Mouse (Mus musculus): ENCODE measurements at regions not wholly inside any gene's neighbourhood (a gene's known extent, or its start where the extent isn't known, plus 50 kb on each side); places are given as distances from the start of the nearest gene placed in this dataset.
"Not testable (repeated sequence)": the region's sequence is repeated elsewhere in the genome, so short reads cannot be mapped to it uniquely, and the experiment has no call there.

GRCm38 (mm10) chr6:149246166-149246701, 57.7 kb upstream of the Amn1 start:
- DNase-seq (ENCODE audit: low read depth in 3 of 3, low spot score in 3 of 3) (no peak), ATAC-seq (ENCODE audit: insufficient read depth) (no peak)
- TF ChIP-seq CTCF (IDR thresholded peaks at IDR 0.05; ENCODE audit: low read depth) (no peak), EP300 (IDR thresholded peaks at IDR 0.05; ENCODE audit: low read depth) (no peak)
- no peak overlapping the region for H3K27ac ChIP-seq
- no peak overlapping the region for H3K4me2 ChIP-seq (ENCODE audit: low read depth)
- H3K4me3 ChIP-seq (ENCODE audit: insufficient read depth in 1 of 2, low read depth in 2 of 2, low read length in 2 of 2), result no peak overlapping the region
- no peaks in the 10 kb centered on the region for H3K36me3 ChIP-seq (replicated peaks; ENCODE audit: control insufficient read depth, insufficient read depth, low read depth)
- peaks cover 8% of the 10 kb centered on the region for H3K9me3 ChIP-seq (ENCODE audit: control insufficient read depth, low read length)
- H3K27me3 ChIP-seq (ENCODE audit: control insufficient read depth, insufficient read depth, low read length), result no peaks in the 10 kb centered on the region
- no peak overlapping the region for H3K9ac ChIP-seq (replicated peaks)
- 85% methylated on average over 7 of the region's 7 CpGs for WGBS (ENCODE audit: insufficient replicate concordance)
- H3K4me1 ChIP-seq (replicated peaks; ENCODE audit: control insufficient read depth in 2 of 2, insufficient read depth in 2 of 2, low read length in 1 of 2), result no peaks in the 10 kb centered on the region

DNA sequence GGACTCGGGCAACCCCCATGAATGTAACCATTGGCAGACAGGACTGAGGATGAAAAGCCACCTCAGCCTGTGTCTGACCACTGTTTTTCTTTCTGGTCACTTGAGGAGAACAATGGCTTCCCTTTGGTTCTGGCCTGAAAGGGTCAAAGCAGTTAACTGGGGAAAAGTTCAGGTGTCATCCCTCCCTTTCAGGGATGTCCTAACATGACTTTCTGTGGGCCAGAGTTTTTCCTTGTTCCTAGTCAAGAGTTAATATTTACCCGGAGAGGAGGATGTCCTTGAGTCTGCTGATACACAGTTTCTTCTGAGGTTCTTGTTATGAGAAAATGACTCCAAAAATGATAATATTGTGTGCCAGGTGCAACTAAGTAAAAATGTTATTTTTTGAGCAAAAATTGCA, 57.2 kb upstream of the Amn1 start:
- WGBS (ENCODE audit: insufficient replicate concordance), result 70% methylated on average over 2 of the region's 2 CpGs
- ATAC-seq (ENCODE audit: insufficient read depth); H3K4me3 ChIP-seq (ENCODE audit: insufficient read depth in 1 of 2, low read depth in 2 of 2, low read length in 2 of 2); H3K27ac ChIP-seq; H3K9ac ChIP-seq (replicated peaks); H3K4me1 ChIP-seq (replicated peaks; ENCODE audit: control insufficient read depth in 2 of 2, insufficient read depth in 2 of 2, low read length in 1 of 2); DNase-seq (ENCODE audit: low read depth in 3 of 3, low spot score in 3 of 3); H3K36me3 ChIP-seq (replicated peaks; ENCODE audit: control insufficient read depth, insufficient read depth, low read depth); H3K27me3 ChIP-seq (ENCODE audit: control insufficient read depth, insufficient read depth, low read length); H3K9me3 ChIP-seq (ENCODE audit: control insufficient read depth, low read length); H3K4me2 ChIP-seq (ENCODE audit: low read depth): not testable (repeated sequence)

DNA sequence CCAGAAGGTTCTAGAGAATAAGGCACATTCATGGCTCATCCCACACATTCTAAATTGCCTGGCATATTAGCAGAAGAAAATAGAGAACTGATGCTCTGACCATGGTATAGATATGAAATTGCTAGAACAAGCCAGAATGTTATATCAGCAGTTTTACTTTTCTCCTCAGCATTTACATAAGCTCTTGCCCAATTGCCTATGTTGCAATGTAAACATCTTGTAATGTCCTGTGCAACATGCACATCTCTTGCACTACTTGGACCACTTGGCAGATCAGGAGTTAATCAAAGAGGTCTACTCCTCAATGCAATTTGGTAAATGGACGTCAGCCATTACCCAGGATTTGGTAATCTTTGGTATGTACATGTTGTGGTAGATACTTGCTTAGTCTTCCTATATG, 55.6 kb upstream of the Amn1 start:
- DNase-seq (ENCODE audit: low read depth in 3 of 3, low spot score in 3 of 3) (no peak), ATAC-seq (ENCODE audit: insufficient read depth) (no peak)
- no peak overlapping the region for H3K27ac ChIP-seq
- TF ChIP-seq CTCF (IDR thresholded peaks at IDR 0.05; ENCODE audit: low read depth) (no peak), EP300 (IDR thresholded peaks at IDR 0.05; ENCODE audit: low read depth) (no peak)
- no peaks in the 10 kb centered on the region for H3K4me1 ChIP-seq (replicated peaks; ENCODE audit: control insufficient read depth in 2 of 2, insufficient read depth in 2 of 2, low read length in 1 of 2)
- no peaks in the 10 kb centered on the region for H3K27me3 ChIP-seq (ENCODE audit: control insufficient read depth, insufficient read depth, low read length)
- no peak overlapping the region for H3K4me3 ChIP-seq (ENCODE audit: insufficient read depth in 1 of 2, low read depth in 2 of 2, low read length in 2 of 2)
- no peaks in the 10 kb centered on the region for H3K36me3 ChIP-seq (replicated peaks; ENCODE audit: control insufficient read depth, insufficient read depth, low read depth)
- H3K9ac ChIP-seq (replicated peaks), result no peak overlapping the region
- H3K4me2 ChIP-seq (ENCODE audit: low read depth), result no peak overlapping the region
- peaks cover 8% of the 10 kb centered on the region for H3K9me3 ChIP-seq (ENCODE audit: control insufficient read depth, low read length)
- 56% methylated on average over 1 of the region's 1 CpGs for WGBS (ENCODE audit: insufficient replicate concordance)

DNA sequence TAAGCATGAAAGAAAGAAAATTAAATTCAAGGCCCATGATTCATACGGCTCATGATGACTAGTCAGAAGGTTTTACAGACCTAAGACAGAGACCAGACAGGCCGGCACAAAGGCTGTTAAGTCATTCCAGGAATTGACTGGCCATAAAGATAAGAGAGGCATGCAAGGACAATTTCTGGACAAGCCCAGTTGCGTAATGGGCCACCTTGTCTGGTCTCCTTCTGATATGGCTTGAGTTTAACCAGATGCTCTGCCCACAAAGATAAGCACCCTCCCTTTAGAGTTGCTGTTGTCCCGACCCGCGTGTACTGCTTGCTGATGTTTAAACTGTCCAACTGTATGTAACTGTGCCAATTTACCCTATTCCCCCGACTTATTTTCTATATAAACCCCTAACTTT, 54.9 kb upstream of the Amn1 start:
- no peak overlapping the region for H3K27ac ChIP-seq

DNA sequence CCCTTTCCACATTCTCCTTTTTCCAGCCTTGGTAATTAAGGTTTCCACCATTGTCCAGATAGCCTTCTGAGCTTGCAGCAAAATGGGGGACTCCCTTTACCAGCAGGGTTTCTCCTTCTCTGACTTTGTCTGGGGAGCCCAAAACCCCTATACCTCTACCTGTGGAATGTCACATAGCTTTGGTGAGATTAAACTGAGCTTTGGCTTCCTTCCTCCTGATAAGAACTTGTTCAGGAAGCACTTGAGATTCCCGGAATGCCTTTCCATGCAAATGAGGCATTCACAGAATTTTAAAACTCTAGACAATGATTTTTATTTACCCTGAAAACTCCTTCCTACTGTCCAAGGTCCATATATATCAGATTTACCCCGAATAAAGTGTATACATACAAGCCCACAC, 49.8 kb upstream of the Amn1 start:
- no peak overlapping the region for H3K4me3 ChIP-seq (ENCODE audit: insufficient read depth in 1 of 2, low read depth in 2 of 2, low read length in 2 of 2)
- H3K9me3 ChIP-seq (ENCODE audit: control insufficient read depth, low read length), result no peaks in the 10 kb centered on the region; the same call in 1 of the 2 replicates
- H3K27ac ChIP-seq, result no peak overlapping the region
- no peak for DNase-seq (ENCODE audit: low read depth in 3 of 3, low spot score in 3 of 3)
- H3K9ac ChIP-seq (replicated peaks), result no peak overlapping the region
- no peaks in the 10 kb centered on the region for H3K27me3 ChIP-seq (ENCODE audit: control insufficient read depth, insufficient read depth, low read length)
- no peak overlapping the region for H3K4me2 ChIP-seq (ENCODE audit: low read depth)
- H3K4me1 ChIP-seq (replicated peaks; ENCODE audit: control insufficient read depth in 2 of 2, insufficient read depth in 2 of 2, low read length in 1 of 2), result peaks cover 3 to 6% of the 10 kb centered on the region in 2 experiments; a peak in 1 of 4 replicates
- WGBS (ENCODE audit: insufficient replicate concordance), result 51% methylated on average over 2 of the region's 2 CpGs
- TF ChIP-seq CTCF (IDR thresholded peaks at IDR 0.05; ENCODE audit: low read depth) (no peak), EP300 (IDR thresholded peaks at IDR 0.05; ENCODE audit: low read depth) (no peak)
- ATAC-seq (ENCODE audit: insufficient read depth), result no peak
- no peaks in the 10 kb centered on the region for H3K36me3 ChIP-seq (replicated peaks; ENCODE audit: control insufficient read depth, insufficient read depth, low read depth)

More for the DNA sequence above, 54.9 kb upstream of the Amn1 start:
- 54% methylated on average over 7 of the region's 7 CpGs for WGBS (ENCODE audit: insufficient replicate concordance)
- Histone ChIP-seq H3K36me3 (replicated peaks; ENCODE audit: control insufficient read depth, insufficient read depth, low read depth) (no peaks in the 10 kb centered on the region), H3K4me2 (ENCODE audit: low read depth) (no peak overlapping the region), H3K9me3 (ENCODE audit: control insufficient read depth, low read length) (peaks cover 8% of the 10 kb centered on the region), H3K27me3 (ENCODE audit: control insufficient read depth, insufficient read depth, low read length) (no peaks in the 10 kb centered on the region), H3K4me3 (ENCODE audit: insufficient read depth in 1 of 2, low read depth in 2 of 2, low read length in 2 of 2) (no peak overlapping the region), H3K4me1 (replicated peaks; ENCODE audit: control insufficient read depth in 2 of 2, insufficient read depth in 2 of 2, low read length in 1 of 2) (no peaks in the 10 kb centered on the region), H3K9ac (replicated peaks) (no peak overlapping the region)
- peak in 2 of 3 experiments; percentile 10 to 17 for DNase-seq (ENCODE audit: low read depth in 3 of 3, low spot score in 3 of 3)
- peak; percentile 57; the same call in 1 of the 2 replicates for ATAC-seq (ENCODE audit: insufficient read depth)
- TF ChIP-seq EP300 (IDR thresholded peaks at IDR 0.05; ENCODE audit: low read depth), result peak; percentile 38; the same call in 1 of the 2 replicates
- TF ChIP-seq CTCF (IDR thresholded peaks at IDR 0.05; ENCODE audit: low read depth), result no peak

All from liver, embryonic 14.5 days (tissue).